Mouse (Mus musculus) 3134 (cell line): ENCODE results near the gene Rps15.

Experiments used
- DNase-seq: peaks from one replicate; pipeline ENCODE4 v3.0.0-alpha.2; 2011; ENCODE audit warnings: low spot score; ENCODE audit not compliant: insufficient read length; ENCODE audit errors: extremely low read depth

Gene Rps15

GRCm38 (mm10) chr10:80313627-80314201 lies 21.5 kb downstream of the Rps15 start:
- no peak for DNase-seq

GRCm38 (mm10) chr10:80314494-80315001 lies 22.3 kb downstream of the Rps15 start:
- DNase-seq = no peak

GRCm38 (mm10) chr10:80315315-80315714 lies 23.1 kb downstream of the Rps15 start:
- DNase-seq = no peak

- no peak for DNase-seq
Measured at GRCm38 (mm10) chr10:80316359-80316781, 24.1 kb downstream of the Rps15 start.

GRCm38 (mm10) chr10:80317011-80317410 lies 24.8 kb downstream of the Rps15 start:
- no peak for DNase-seq

- DNase-seq = peak; percentile 94
Measured at GRCm38 (mm10) chr10:80320340-80320760, 28.1 kb downstream of the Rps15 start, which contains the start of gene 2310011J03Rik. Gene 2310011J03Rik (minus strand): TSS chr10:80320537.

- no peak for DNase-seq
Measured at GRCm38 (mm10) chr10:80321014-80321669, 28.9 kb downstream of the Rps15 start.

- no peak for DNase-seq
Measured at GRCm38 (mm10) chr10:80321670-80322581, 29.7 kb downstream of the Rps15 start.

- DNase-seq = peak; percentile 74
Measured at GRCm38 (mm10) chr10:80322811-80323211, 30.6 kb downstream of the Rps15 start.

GRCm38 (mm10) chr10:80323261-80324119 lies 31.2 kb downstream of the Rps15 start:
- peak; percentile 89 for DNase-seq

GRCm38 (mm10) chr10:80324120-80325037 lies 32.1 kb downstream of the Rps15 start:
- peak; percentile 66 for DNase-seq

GRCm38 (mm10) chr10:80325045-80325444 lies 32.8 kb downstream of the Rps15 start:
- DNase-seq = no peak

GRCm38 (mm10) chr10:80329273-80330081 lies 37.2 kb downstream of the Rps15 start, which contains the start of the genes Pcsk4 and Reep6:
Gene Pcsk4 (minus strand): TSS chr10:80329498.
Gene Reep6 (plus strand): TSS chr10:80329953.
- DNase-seq = no peak

- no peak for DNase-seq
Measured at GRCm38 (mm10) chr10:80330084-80330483, 37.8 kb downstream of the Rps15 start.

- DNase-seq = no peak
Measured at GRCm38 (mm10) chr10:80330888-80331287, 38.6 kb downstream of the Rps15 start.

GRCm38 (mm10) chr10:80331636-80332524 lies 39.6 kb downstream of the Rps15 start:
- no peak for DNase-seq

GRCm38 (mm10) chr10:80332525-80332989 lies 40.3 kb downstream of the Rps15 start:
- no peak for DNase-seq
